Mouse (Mus musculus): ENCODE data around the gene Naa40.
A peak's percentile ranks its signal among the peaks of the same experiment; 100 is the strongest.

Naa40 gene

GRCm38 (mm10) chr19:7178841-7179452 lies 62.0 kb downstream of the Naa40 start:
- peak; percentile 70 for DNase-seq

- no peak for DNase-seq
Measured at GRCm38 (mm10) chr19:7177804-7178511, 63.0 kb downstream of the Naa40 start.

DNA sequence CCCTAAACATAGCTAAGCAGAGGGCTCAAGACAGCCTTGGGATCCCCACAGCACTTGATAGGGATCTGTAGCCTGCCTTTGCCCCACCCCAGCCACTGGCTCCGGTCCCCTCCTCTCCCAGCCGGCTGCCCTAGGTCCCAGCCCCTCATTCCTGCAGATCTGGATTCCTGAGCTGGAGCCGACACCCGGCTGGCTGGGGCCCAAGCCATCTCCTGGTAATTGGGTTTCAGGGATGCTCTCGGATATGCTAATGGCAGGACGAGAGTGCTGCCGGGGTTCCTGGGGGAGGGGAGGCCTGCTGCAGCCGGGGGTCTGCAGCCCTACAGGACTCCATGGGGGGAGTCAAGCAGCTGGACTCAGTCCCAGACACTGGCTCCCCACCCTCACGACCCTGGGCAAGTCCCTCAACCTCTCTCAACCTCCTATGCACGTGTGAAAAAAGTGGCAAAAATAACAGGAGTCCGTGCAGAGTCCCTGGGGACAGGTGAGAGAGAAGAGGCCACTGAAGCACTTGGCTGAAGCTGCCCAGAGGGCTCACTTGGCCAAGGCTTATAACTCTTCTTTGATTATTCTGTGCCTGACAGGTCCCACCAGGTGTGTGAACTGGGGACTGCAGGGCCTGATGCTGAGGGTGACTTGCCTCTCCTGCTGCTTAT lies 64.8 kb downstream of the Naa40 start:
- DNase-seq, result no peak
